Mouse (Mus musculus): Measurements from ENCODE around the gene Slamf9. TPM values are rescaled to one million over a fixed set of nuclear protein-coding genes. Genes with fewer than 3 reads are reported as not detected.

Slamf9 gene
- polyA plus RNA-seq, 1 experiment from 2014 or later, result 1.3 TPM

- 61% methylated on average over 3 of the region's 3 CpGs for WGBS
- ATAC-seq (ENCODE audit: insufficient number of reproducible peaks, low FRiP score), result no peak
- no peak overlapping the region for H3K4me3 ChIP-seq
These were observed 12.6 kb upstream of the Slamf9 start for GRCm38 (mm10) chr1:172462534-172462933.

GRCm38 (mm10) chr1:172463387-172464333 is 11.5 kb upstream of the Slamf9 start:
- Histone ChIP-seq H3K4me2 (no peak overlapping the region), H3K36me3 (no peaks in the 10 kb centered on the region), H3K4me1 (replicated peaks) (peaks cover 10% of the 10 kb centered on the region), H3K9ac (no peak overlapping the region), H3K9me3 (replicated peaks) (no peaks in the 10 kb centered on the region), H3K27ac (ENCODE audit: poor library complexity, severe bottlenecking) (no peak overlapping the region), H3K27me3 (replicated peaks) (no peaks in the 10 kb centered on the region), H3K4me3 (no peak overlapping the region)
- 72% methylated on average over 16 of the region's 16 CpGs for WGBS
- no peak for ATAC-seq (ENCODE audit: insufficient number of reproducible peaks, low FRiP score)

More at GRCm38 (mm10) chr1:172462534-172462933, 12.6 kb upstream of the Slamf9 start:
- Histone ChIP-seq H3K36me3 (no peaks in the 10 kb centered on the region), H3K4me2 (no peak overlapping the region), H3K27ac (ENCODE audit: poor library complexity, severe bottlenecking) (no peak overlapping the region), H3K9ac (no peak overlapping the region), H3K27me3 (replicated peaks) (no peaks in the 10 kb centered on the region), H3K4me1 (replicated peaks) (peaks cover 10% of the 10 kb centered on the region), H3K9me3 (replicated peaks) (no peaks in the 10 kb centered on the region)

DNA sequence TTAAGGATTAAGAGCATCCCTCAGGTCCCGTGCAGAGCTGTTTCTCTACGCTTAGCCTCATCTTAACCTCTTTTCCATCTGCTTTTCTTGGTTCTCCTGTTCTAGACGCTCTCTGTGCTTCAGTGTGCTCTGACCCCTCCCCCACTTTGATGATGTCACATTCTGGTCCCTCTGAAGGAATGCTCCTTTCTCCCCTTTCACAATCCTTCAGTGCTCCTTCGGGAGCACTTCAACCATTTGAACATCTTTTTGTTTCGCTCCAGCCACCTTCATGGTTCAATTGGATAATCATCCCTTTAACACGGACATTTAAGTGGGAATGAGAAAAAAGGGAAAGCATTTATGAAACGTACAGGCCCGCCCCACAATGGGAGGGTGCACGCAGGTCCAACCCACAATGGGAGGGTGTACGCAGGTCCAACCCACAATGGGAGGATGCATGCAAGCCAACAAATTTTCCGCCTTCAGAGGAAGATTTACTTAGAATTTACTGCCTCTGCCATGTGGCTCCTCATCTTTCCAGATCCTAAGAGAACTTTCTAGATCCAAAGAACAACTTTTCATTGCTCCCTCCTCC is 6.8 kb upstream of the Slamf9 start:
- no peak overlapping the region for H3K9ac ChIP-seq
- peaks cover 8% of the 10 kb centered on the region; the same call in 1 of the 2 replicates for H3K4me1 ChIP-seq (replicated peaks)
- no peak overlapping the region for H3K4me2 ChIP-seq
- H3K27ac ChIP-seq (ENCODE audit: poor library complexity, severe bottlenecking), result no peak overlapping the region
- ATAC-seq (ENCODE audit: insufficient number of reproducible peaks, low FRiP score), result no peak
- H3K4me3 ChIP-seq, result no peak overlapping the region
- H3K27me3 ChIP-seq (replicated peaks), result no peaks in the 10 kb centered on the region
- H3K9me3 ChIP-seq (replicated peaks), result no peaks in the 10 kb centered on the region
- H3K36me3 ChIP-seq, result no peaks in the 10 kb centered on the region
- WGBS, result 78% methylated on average over 11 of the region's 11 CpGs

- Histone ChIP-seq H3K9ac (no peak overlapping the region), H3K9me3 (replicated peaks) (no peaks in the 10 kb centered on the region), H3K4me1 (replicated peaks) (peaks cover 8% of the 10 kb centered on the region; the same call in 1 of the 2 replicates), H3K36me3 (no peaks in the 10 kb centered on the region), H3K27ac (ENCODE audit: poor library complexity, severe bottlenecking) (no peak overlapping the region), H3K4me3 (no peak overlapping the region), H3K4me2 (no peak overlapping the region), H3K27me3 (replicated peaks) (no peaks in the 10 kb centered on the region)
- ATAC-seq (ENCODE audit: insufficient number of reproducible peaks, low FRiP score), result no peak
- 65% methylated on average over 5 of the region's 5 CpGs for WGBS
These were observed 5.8 kb upstream of the Slamf9 start for GRCm38 (mm10) chr1:172469373-172469772.

GRCm38 (mm10) chr1:172469810-172470448 is 5.2 kb upstream of the Slamf9 start:
- H3K9ac ChIP-seq, result no peak overlapping the region
- H3K27ac ChIP-seq (ENCODE audit: poor library complexity, severe bottlenecking), result no peak overlapping the region
- H3K4me2 ChIP-seq, result no peak overlapping the region
- WGBS, result 41% methylated on average over 8 of the region's 8 CpGs
- H3K4me3 ChIP-seq, result no peak overlapping the region
- no peaks in the 10 kb centered on the region for H3K9me3 ChIP-seq (replicated peaks)
- peaks cover 12% of the 10 kb centered on the region; the same call in 1 of the 2 replicates for H3K4me1 ChIP-seq (replicated peaks)
- no peak for ATAC-seq (ENCODE audit: insufficient number of reproducible peaks, low FRiP score)
- no peaks in the 10 kb centered on the region for H3K27me3 ChIP-seq (replicated peaks)
- H3K36me3 ChIP-seq, result no peaks in the 10 kb centered on the region

- no peak overlapping the region for H3K9ac ChIP-seq
- no peak overlapping the region for H3K27ac ChIP-seq (ENCODE audit: poor library complexity, severe bottlenecking)
- H3K9me3 ChIP-seq (replicated peaks), result no peaks in the 10 kb centered on the region
- no peak overlapping the region for H3K4me2 ChIP-seq
- no peaks in the 10 kb centered on the region for H3K27me3 ChIP-seq (replicated peaks)
- H3K4me3 ChIP-seq, result no peak overlapping the region
- H3K36me3 ChIP-seq, result no peaks in the 10 kb centered on the region
- H3K4me1 ChIP-seq (replicated peaks), result peaks cover 19% of the 10 kb centered on the region
- ATAC-seq (ENCODE audit: insufficient number of reproducible peaks, low FRiP score), result no peak
These were observed 2.2 kb upstream of the Slamf9 start for GRCm38 (mm10) chr1:172472909-172473308.

GRCm38 (mm10) chr1:172474196-172474595 is 962 bp upstream of the Slamf9 start:
- no peak overlapping the region for H3K4me3 ChIP-seq
- no peaks in the 10 kb centered on the region for H3K36me3 ChIP-seq
- no peaks in the 10 kb centered on the region for H3K27me3 ChIP-seq (replicated peaks)
- no peak overlapping the region for H3K4me2 ChIP-seq
- 69% methylated on average over 3 of the region's 3 CpGs for whole genome bisulfite sequencing
- no peak overlapping the region for H3K9ac ChIP-seq
- peaks cover 19% of the 10 kb centered on the region for H3K4me1 ChIP-seq (replicated peaks)
- H3K9me3 ChIP-seq (replicated peaks), result no peaks in the 10 kb centered on the region
- no peak for ATAC-seq (ENCODE audit: insufficient number of reproducible peaks, low FRiP score)
- H3K27ac ChIP-seq (ENCODE audit: poor library complexity, severe bottlenecking), result no peak overlapping the region

DNA sequence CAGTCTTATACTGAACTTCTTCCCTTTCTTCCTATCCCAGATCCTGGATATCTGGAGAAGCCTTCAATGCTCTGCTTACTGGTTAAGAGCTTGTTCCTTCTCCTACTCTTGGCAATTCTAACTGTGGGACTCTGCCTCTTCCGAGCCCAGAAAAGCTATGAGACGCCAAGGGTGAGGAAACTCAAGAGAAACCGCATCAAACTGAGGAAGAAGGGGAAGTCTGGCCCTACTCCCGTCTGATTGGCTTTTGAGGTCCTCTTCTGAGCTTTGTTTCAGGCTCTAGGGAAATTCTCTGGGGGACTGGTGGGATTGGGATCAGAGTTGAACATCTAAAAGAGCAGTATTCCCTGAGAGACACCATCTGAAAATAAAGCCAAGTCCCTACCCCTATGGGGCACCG is 2.9 kb downstream of the Slamf9 start:
- WGBS, result 64% methylated on average over 5 of the region's 5 CpGs
- Histone ChIP-seq H3K9ac (no peak overlapping the region), H3K27me3 (replicated peaks) (no peaks in the 10 kb centered on the region), H3K4me3 (no peak overlapping the region), H3K36me3 (no peaks in the 10 kb centered on the region), H3K9me3 (replicated peaks) (no peaks in the 10 kb centered on the region), H3K4me2 (no peak overlapping the region), H3K27ac (ENCODE audit: poor library complexity, severe bottlenecking) (no peak overlapping the region), H3K4me1 (replicated peaks) (peaks cover 22% of the 10 kb centered on the region)
- no peak for ATAC-seq (ENCODE audit: insufficient number of reproducible peaks, low FRiP score)

GRCm38 (mm10) chr1:172480376-172480775 is 5.2 kb downstream of the Slamf9 start:
- Histone ChIP-seq H3K27me3 (replicated peaks) (0 out of 2 replicates have a peak, but pooled peaks cover 7% of the 10 kb centered on the region), H3K9me3 (replicated peaks) (no peaks in the 10 kb centered on the region), H3K27ac (ENCODE audit: poor library complexity, severe bottlenecking) (no peak overlapping the region), H3K36me3 (no peaks in the 10 kb centered on the region), H3K4me3 (no peak overlapping the region), H3K9ac (no peak overlapping the region), H3K4me1 (replicated peaks) (peaks cover 26% of the 10 kb centered on the region), H3K4me2 (no peak overlapping the region)
- no peak for ATAC-seq (ENCODE audit: insufficient number of reproducible peaks, low FRiP score)
- WGBS, result 78% methylated on average over 4 of the region's 4 CpGs

GRCm38 (mm10) chr1:172481111-172481510 is 6.0 kb downstream of the Slamf9 start:
- H3K4me3 ChIP-seq, result peak overlapping the region; percentile 54
- 0 out of 2 replicates have a peak, but pooled peaks cover 7% of the 10 kb centered on the region for H3K27me3 ChIP-seq (replicated peaks)
- 18% methylated on average over 13 of the region's 13 CpGs for WGBS
- H3K4me1 ChIP-seq (replicated peaks), result peaks cover 22% of the 10 kb centered on the region
- ATAC-seq (ENCODE audit: insufficient number of reproducible peaks, low FRiP score), result 0 out of 2 replicates have a peak, but pooled peaks have one; percentile 2
- H3K36me3 ChIP-seq, result no peaks in the 10 kb centered on the region
- no peaks in the 10 kb centered on the region for H3K9me3 ChIP-seq (replicated peaks)
- H3K4me2 ChIP-seq, result peak overlapping the region; percentile 81
- peak overlapping the region; percentile 66 for H3K9ac ChIP-seq
- no peak overlapping the region for H3K27ac ChIP-seq (ENCODE audit: poor library complexity, severe bottlenecking)
